Mouse (Mus musculus) embryonic fibroblast, embryonic 13.5 days (primary cell): Measurements from ENCODE around the gene Akr1cl.

Source experiments
- CTCF ChIP-seq: IDR thresholded peaks from 2 replicates; pipeline ENCODE4 v1.5.1; 2011; ENCODE audit warnings: mild to moderate bottlenecking, control low read depth, low read length, moderate library complexity, borderline replicate concordance; ENCODE audit not compliant: insufficient read depth
- POLR2A ChIP-seq: IDR thresholded peaks from 2 replicates; pipeline ENCODE4 v1.6.1; 2011; ENCODE audit warnings: low read depth, mild to moderate bottlenecking, control low read depth, low read length, moderate library complexity

GRCm38 (mm10) chr1:65052140-65052539, 19.6 kb upstream of the Akr1cl start:
- TF ChIP-seq POLR2A (no peak), CTCF (no peak)
